Mouse (Mus musculus) frontal cortex, adult 2 months (tissue): ENCODE results near the gene Mrpl38. TPM values are rescaled to one million over a fixed set of nuclear protein-coding genes. Genes with fewer than 3 reads are reported as not detected.
"Not testable (repeated sequence)": the region's sequence is repeated elsewhere in the genome, so short reads cannot be mapped to it uniquely, and the experiment has no call there.

Source experiments
- DNase-seq, 2 experiments: peaks; one replicate each; pipeline ENCODE4 v3.0.0; 2022; ENCODE audit warnings: low spot score in 1 of 2; ENCODE audit errors: extremely low spot score in 1 of 2
- polyA plus RNA-seq: library from polyadenylated mRNA; depleted of rRNA; stranded (reverse); fragments of >200 nt; gene quantifications from 2 replicates; pipeline ENCODE4 v1.2.3, GENCODE M21; 2012

Mrpl38 gene
- polyA plus RNA-seq, 1 experiment = 36.1 TPM

DNA sequence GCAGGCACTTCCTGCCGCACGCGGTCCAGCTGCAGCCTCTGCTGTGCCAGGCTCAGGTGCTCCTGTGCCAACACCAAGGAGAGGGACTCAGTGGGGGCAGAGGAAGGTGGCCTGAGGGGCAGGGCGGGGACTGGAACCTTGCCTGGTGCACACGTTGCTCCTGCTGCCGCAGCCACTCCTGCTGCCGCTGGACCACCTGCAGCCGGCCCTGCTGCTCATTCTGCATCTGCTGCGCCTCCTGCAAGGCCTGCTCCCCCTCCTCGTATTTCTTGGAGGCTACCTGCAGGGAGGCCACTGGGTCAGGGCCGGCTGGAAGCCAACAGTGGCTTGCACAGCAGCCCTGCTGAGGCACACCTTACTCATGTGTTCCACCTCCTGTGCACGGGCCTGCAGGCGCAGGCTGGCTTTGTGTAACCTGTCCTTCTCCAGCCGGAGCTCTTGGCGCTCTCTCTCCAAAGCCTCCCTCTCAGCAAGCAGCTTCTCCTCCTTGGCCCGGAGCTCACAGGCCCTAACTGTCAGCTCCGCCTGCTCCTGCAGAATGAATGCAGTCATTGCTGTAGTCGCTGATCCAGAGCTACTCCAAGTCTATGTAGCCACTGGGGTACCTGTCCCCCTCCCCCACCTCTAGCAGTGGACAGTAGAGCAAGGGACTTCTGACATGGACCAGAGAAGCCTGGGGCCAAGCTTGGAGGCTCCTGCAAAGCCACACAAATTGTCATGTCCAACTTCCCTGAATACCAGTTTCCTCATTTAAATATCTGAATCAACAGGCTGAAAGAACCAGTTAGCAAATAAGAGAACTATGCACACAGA, 7.0 kb upstream of the Mrpl38 start:
- DNase-seq = no peak

DNA sequence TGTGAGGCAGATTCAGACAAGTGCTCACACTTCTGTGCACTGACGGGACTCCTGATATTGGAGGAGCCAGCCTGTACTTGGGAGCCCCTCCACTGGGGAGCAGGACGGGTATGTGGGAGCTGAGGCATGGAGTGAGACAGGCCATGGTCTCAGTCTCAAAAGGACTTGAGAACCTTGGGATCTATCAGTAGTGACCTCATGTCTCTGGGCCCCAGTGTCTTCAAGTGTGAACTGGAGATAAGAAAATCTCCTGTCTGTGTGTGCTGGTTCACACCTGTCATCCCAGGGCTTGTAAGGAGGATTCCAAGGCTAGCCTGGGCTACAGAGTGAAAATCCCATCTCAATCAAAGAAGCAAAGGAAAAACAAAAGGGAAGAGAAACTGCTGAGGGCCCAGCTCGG, 4.8 kb upstream of the Mrpl38 start:
- no peak for DNase-seq

DNA sequence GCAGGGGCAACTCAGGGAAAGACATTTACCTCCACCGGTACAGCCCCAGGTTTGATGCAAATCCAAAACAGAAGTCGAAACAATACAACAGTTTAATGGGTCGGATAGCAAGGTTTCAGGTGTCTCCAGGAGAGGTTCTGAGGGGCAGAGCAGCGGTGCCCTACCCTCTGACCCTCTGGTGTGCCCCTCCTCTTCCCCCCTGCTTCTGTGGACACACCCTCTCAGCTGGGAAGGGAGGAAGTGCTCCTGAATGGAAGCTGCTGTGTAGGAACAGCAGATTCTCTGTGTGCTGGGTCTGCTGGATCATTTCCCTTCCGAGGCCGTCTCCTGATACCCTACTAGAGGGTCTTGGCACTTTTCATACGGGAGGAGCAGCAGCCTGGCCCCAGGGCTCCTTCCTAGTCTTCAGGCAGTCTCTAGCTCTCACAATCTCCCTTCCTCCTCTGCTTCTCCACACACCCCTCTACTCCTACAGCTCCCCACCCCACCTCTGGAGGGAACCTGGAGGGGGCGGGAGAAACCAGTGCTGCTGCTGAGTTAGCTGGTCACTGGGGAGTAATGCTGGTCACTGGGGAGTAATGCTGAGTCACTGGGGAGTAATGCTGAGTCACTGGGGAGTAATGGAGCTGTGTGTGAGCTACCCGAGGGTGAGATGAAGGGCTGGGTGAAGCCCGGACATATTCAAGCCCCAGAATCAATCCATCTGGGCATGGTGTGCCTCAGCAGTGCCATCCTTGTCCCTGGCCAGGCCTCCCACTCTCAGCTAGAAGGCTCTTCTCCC, 3.7 kb upstream of the Mrpl38 start:
- no peak for DNase-seq

DNA sequence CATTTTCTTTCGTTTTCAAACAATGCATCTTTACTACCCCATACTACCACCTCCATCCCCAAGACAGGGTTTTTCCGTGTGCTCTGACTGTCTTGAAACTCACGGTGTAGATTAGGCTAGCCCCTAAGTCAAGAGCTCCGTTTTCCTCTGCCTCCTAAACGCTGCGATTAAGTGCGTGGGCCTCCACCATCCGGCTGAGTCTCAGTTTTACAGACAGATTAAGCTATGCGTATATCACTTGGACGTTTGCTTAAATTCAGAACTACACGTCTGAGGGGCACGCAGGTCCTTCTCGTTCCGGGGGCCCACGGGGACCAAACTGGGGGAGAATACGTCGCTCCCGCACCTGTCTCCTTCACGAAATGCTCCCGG, 586 bp downstream of the Mrpl38 start:
- no peak for DNase-seq

DNA sequence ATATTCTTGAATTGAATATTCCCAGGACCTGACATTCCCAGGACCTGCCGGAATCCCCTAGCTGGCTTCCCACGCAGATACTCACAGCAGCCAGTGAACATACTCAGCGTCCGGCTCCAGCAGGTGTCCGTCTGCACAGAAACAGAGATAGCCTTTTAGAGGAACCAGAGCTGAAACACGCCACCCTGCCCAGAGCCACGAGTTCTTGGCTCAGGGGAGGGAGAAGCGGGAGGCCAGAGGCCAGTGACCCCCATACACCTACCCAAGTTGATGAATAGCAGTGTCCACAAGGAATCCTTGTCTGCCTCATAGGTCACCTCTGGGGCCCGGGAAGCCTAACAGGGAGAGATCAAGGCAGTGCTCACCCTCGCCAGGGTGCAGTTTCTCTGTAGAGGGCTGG, 4.5 kb downstream of the Mrpl38 start:
- DNase-seq = no peak

DNA sequence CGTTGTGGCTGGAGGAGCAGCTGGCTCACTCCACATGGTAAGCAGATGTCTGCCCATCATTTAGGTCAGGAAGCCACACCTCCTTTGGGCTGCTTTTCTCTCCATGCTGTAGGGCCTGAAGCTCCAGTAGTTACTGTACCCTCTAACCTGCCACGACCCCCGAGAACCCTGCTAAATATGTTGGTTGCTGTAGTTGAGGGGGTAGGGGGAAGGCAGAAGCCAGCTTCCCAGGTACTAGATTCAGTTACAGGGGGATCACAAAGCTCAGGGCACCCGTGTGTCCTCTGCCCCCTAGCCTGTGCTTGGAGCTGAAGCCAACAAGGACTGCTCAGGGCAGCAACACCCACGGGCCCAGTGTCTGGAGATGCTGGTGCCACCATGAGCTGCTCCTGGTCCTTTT, 5.2 kb downstream of the Mrpl38 start:
- DNase-seq = no peak

DNA sequence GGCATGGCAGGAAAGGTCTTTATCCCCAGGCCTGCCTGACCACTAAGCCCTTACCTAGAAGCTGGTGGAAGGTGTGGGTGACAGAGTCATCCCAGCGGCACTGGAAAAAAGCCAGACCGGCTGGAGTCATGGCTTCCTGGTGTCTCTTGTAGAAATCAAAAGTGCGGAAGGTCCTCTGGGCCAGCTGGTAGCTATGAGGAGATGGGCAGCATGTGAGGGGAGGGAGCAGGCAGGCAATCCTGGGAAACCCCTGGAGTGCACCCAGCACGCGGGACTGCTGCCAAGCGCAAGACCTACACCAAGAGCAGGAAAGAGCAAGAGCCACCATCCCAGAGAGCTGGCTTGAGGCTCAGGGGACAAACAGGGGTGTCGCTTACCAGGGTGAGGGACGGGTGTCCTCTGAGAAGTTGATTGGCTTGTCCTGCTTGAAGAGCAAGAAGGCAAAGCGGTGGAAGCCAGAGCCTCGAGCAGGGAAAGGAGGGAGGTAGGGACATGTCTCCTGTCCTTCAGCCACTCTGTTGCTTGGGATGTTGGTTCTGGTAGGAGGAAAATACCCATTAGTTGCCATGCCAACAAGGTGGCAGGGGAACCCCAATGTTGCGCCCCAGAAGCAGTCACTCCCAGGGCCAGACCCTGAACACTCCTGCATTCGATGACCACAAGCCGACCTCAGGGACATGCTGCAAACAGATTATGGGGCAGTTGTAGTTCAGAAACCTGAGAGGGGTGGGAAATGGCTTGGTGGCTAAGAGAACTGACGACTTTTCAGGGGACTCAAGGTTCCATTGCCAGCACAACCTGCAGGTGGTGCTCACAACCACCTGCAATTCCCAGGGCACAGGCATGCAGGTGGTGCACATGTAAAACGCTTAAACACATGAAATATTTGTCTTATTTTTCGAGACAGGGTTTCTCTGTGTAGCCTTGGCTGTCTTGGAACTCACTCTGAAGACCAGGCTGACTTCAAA, 6.0 kb downstream of the Mrpl38 start:
- no peak for DNase-seq

DNA sequence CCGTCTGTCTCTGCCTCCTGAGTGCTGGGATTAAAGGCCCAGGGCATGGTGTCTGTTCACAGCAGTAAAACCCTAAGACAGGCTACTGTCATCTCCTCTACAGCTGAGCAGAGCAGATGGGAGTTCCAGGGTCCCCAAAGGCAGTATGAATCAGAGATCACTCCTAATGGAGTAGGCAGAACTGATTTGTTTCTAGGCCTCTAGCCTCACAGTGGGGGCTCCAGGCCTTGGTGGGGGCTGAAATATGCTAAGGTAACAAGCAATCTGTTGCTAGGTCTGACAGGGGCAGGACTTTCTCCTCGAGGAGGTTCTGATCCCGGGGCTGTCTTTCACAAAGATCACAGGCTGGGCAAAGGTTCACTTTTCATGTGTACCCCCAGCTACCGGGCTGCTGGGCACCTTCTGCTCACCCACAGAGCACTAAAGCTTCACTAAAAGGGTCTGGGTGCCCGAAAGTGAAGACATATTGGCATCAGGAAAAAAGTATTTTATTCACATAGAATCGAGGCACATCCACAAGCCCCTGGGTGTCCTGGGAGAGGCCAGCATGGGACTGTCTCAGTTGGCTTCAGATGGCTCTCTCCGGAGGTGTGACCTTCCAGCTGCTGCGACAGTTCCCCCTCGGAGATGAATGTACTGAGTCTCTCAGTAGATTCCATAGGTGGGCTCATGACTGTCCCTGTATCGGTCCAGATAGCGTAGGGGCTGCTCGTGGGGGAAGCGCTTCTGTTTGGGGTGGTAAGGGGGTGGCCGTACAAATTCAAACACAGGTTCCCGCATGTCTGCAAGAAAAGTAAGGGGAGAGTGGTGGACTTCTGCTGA, 7.1 kb downstream of the Mrpl38 start:
- no peak for DNase-seq

DNA sequence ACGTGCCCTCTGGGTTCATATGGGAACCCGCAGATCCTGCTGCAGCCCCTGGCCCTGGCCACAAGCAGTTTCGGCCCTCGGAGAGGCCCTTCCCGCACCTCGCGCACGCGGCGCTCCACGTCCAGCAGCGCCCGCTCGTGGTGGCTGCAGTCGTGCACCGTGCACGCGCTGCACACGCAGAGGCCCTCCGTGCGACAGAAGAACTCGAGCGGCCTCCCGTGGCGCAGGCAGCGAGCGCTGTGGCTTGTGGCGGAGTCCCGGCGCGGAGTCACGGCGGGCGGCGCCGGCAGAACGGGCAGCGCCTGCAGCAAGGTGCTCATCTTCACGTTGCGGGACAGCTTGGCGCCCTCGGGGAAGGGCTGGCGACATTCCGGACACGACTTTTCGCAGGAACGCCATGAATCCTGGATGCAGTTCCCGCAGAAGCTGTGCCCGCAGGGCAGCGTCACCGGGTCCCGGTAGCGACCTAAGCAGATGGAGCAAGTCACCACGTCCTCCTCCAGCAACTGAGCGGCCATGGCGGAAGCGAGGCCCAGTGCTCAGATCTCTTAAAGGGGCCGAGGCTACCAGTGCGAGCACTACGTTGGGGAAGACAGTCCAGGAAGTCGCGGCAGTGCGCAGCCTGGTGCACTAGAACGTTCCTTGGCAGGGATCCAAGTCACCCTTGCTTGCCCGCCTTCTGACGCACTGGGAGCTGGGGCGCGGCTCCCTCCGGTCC, 8.0 kb downstream of the Mrpl38 start, which contains the start of gene Trim65:
Gene Trim65 (minus strand): TSS at position 641 of the 718 bp plus-strand sequence.
- DNase-seq = peak; percentile 58 to 89

DNA sequence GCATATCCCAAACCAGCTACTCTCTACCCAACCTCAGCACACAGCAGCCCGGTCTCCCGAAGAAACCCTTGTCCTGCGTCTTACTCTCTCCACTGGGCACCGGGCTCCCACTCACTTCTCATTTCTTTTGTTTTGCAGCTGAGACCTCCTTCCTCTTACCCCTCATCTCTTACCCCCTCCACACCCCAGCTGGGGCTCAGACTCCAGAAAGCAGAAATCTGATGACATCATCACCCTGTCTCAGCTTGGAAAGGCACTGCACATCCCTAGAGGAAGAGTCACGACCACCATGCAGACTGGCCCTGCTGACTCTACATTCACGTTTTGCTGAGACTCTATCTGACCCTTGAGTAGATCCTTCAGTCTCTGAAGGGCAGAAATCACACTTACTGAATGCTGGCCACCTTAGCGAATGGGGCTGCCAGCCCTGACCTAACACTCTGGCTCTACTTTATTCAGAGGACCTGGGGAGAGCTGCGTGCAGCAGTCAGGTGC, 8.6 kb downstream of the Mrpl38 start:
- DNase-seq = no peak

DNA sequence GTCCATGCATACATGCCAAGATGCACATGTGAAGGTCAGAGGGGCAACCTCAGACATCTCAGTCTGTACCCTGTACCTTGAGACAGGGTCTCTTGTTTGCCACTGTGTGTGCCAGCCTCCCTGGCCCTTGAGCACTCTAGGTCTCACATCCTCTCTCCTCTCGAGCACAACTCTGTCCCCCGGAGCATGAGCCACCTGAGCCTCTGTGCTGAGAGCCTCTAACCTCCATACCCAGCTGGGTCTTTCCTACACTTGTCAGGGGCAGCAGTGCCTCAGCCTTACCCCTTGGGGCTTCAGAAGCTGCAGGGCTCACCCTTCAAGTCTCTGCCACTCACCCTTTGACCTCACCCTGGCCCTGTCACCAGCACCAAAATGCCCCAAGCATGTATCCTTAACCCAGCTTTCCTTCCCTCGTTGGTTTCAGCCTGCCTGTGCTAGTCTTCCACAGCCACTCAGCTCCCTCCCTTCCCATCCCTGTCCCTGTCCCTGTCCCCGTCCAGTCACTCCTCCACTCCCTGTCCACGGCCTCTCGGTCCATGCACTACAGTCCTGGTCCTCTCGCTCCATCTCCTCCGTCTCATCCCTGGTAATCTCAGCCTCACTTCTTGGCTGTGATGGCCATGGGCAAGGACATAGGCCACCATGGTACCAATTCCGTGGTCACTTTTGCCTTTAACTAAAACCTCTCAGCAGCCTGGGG, 9.4 kb downstream of the Mrpl38 start:
- DNase-seq = no peak

DNA sequence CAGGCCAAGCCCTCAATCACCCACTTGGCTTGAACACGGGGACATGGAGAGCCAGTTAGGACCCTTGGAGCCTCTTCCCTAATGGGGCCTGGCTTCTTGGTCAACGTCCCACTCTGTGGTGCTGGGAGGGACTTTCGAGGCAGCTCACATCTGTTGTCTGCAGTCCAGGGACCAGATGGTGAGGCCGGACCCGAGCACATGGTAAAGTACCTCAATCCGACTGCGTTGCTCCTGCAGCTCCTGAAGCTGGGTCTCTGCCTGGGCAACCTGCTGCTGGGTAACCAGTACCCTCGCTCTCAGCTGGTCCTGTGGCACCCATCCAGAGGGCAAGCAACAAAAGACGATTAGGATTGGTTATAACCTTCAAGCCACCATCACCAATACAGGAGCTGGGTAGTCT, 10.7 kb downstream of the Mrpl38 start:
- no peak for DNase-seq

DNA sequence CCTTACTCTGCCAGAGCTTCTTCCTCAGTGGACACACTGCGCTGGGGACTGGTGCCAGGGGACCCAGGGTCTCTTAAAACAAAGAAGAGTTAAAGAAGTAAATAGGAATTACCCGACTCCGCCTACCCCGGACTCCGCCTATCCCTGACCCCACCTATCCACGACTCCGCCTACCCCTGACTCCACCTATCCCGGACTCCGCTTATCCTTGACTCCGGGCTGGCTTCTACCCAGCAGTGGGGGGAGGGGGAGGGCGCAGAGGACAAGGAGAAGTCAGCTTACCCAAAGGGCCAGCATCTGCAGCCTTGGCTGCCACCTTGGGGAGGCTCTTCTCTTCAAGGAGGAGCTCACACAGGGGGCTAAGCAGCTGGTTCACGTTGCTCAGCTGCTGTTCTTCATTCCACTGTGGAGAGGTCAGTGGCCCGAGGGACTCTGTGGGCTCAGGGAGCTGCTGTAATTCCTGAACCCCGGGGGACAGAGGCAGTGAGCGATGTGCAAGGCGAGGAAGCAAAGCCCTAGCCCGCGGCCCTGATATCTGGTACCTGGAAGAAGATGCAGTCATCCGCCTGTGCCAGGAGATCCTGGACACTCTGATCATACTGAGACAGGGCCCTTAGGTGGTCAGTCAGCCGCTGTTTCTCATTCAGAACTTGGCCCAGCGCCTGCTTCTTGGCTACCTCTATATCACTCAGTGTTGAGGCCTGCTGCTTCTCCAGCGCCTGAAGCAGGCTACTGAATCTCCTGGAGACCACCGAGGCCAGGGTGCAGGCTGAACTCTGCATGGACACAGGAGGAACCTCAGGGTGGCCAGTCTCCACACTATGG, 11.3 kb downstream of the Mrpl38 start, which contains the start of gene Trim47:
Gene Trim47 (minus strand): TSS at position 55 of the 825 bp plus-strand sequence.
- DNase-seq = no peak

DNA sequence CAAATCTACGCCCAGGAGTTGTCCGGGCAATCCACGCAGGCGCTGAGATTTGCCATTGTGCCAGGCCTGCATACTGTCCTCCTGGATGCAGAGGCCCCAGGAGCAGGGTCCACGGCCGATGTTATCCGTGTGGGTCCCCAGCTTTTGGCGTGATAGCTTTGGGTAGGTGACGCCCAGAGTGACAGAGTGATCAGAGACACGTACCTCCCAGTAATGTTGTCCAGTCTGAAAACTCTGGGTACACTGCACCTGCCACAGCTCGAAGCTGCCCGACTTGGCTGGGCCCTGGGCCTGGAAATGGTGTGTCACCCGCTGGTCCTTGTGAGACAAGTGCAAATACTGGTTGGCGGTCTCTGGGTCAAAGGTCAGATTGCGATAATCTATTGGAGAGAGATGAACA, 12.4 kb downstream of the Mrpl38 start:
- no peak for DNase-seq

DNA sequence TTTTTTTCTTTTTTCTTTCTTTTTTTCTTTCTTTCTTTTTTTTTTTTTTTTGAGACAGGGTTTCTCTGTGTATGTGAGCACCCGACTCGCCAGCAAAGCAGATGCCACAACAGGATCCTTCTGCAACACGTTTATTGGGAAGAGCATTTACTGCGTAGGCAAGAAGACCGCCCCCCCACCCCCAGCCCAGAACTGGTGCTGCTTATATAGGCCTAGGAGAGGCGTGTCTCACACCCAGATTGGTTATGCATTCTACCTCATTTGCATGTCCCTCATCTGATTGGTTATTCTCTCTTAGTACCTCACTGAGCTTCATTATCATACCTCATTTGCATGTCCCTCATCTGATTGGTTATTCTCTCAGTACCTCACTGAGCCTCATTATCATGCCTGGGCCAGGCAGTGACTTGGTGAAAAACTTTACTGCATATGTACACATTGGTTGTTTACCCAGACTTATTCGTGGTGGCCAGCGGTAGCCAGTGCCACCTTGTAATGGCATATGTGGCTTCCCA, 16.9 kb downstream of the Mrpl38 start:
- not testable (repeated sequence) for DNase-seq

DNA sequence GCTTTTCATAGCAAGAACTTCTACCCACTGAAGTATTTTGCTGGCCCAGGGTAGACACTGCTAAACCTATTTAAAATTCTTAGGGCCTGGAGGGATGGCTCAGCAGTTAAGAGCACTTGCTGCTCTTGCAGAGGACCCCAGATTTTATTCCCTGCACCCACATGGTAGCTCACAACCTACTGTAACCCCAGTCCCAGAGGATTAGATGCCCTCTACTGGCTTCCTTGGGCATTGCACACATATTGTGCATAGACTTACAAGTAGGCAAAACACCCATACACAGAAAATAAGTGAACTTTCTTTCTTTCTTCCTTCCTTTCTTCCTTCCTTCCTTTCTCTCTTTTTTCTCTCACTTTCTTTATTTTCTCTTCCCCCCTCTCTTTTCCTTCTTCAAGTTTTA, 20.8 kb downstream of the Mrpl38 start:
- DNase-seq = no peak

DNA sequence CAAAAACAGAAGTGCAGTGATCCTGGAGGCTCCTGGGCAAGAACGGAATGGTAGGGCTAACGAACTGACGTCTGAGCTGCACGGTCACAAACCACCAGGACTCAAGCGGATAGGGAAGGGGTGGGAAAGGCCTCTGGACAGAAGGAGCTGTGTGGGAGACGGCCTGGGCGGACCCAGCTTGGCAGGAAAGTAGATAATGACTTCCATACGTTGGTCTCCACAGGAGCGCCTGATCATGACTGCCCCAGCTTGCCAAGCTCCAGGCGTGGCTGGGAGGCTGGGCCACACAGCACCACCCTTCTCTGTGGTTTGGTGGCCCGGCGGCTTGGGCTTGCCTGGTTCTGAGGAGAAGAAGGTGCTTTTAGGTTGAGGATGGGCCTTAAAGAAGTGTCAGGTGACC, 21.4 kb downstream of the Mrpl38 start:
- DNase-seq = no peak
